Mouse (Mus musculus) heart, postnatal 0 days (tissue): ENCODE data around the gene Myo16. TPM values are rescaled to one million over a fixed set of nuclear protein-coding genes. Genes with fewer than 3 reads are reported as not detected.
A peak's percentile ranks its signal among the peaks of the same experiment; 100 is the strongest.

Experiments used
- ATAC-seq: fragments of 200-750 bp; cut with Nextera tagmentation; 2 replicates; pipeline ENCODE4 v1.8.0; 2017; ENCODE audit warnings: low read depth, moderate number of reproducible peaks, moderate library complexity; ENCODE audit not compliant: insufficient read depth
- DNase-seq: peaks from one replicate; pipeline ENCODE4 v3.0.0-alpha.2; 2016; ENCODE audit warnings: low spot score
- H3K27ac ChIP-seq: fragments of 300-500 bp; sonication (generic); 2 replicates; pipeline ENCODE4 v1.5.1; 2014; ENCODE audit warnings: low read depth, mild to moderate bottlenecking
- H3K27me3 ChIP-seq: fragments of 300-500 bp; sonication (generic); 2 replicates; pipeline ENCODE4 v1.6.1; 2014; ENCODE audit warnings: low read length, mixed read lengths; ENCODE audit not compliant: control insufficient read depth, insufficient read depth
- H3K36me3 ChIP-seq: fragments of 300-500 bp; sonication (generic); replicated peaks from 2 replicates; pipeline ENCODE4 v1.6.1; 2014; ENCODE audit warnings: low read length, mixed read lengths; ENCODE audit not compliant: control insufficient read depth, insufficient read depth
- H3K4me1 ChIP-seq: fragments of 300-500 bp; sonication (generic); 2 replicates; pipeline ENCODE4 v1.6.1; 2014; ENCODE audit warnings: antibody characterized with exemption; ENCODE audit not compliant: control insufficient read depth, insufficient read depth
- H3K4me2 ChIP-seq: fragments of 300-500 bp; sonication (generic); 2 replicates; pipeline ENCODE4 v1.6.1; 2014; ENCODE audit warnings: low read depth, mild to moderate bottlenecking, low read length, moderate library complexity
- H3K4me3 ChIP-seq: fragments of 300-500 bp; sonication (generic); 2 replicates; pipeline ENCODE4 v1.5.1; 2014; ENCODE audit warnings: low read depth, low read length
- H3K9ac ChIP-seq: fragments of 300-500 bp; sonication (generic); replicated peaks from 2 replicates; pipeline ENCODE4 v1.6.1; 2014; ENCODE audit warnings: low read depth, low read length, mixed read lengths
- H3K9me3 ChIP-seq: fragments of 300-500 bp; sonication (generic); replicated peaks from 2 replicates; pipeline ENCODE4 v1.6.1; 2016; ENCODE audit warnings: low read length; ENCODE audit not compliant: control insufficient read depth
- CTCF ChIP-seq: IDR thresholded peaks from 2 replicates; pipeline ENCODE4 v1.5.1; 2016; ENCODE audit warnings: antibody characterized with exemption, control low read depth, low read depth
- EP300 ChIP-seq: IDR thresholded peaks from 2 replicates; pipeline ENCODE4 v1.6.1; 2016; ENCODE audit warnings: antibody characterized with exemption, low read depth
- WGBS: fragments of 180-500 bp; shearing (Covaris S2); extraction: QIAGEN DNeasy Blood & Tissue Kit; methylation state at CpG from one replicate; pipeline ENCODE4 v1.1.7; 2014; 5-methylcytosine and 5-hydroxymethylcytosine counted together
- polyA plus RNA-seq: library from polyadenylated mRNA; unstranded; fragments of >200 nt; fragmentation: Nextera tagmentation; extraction: Ambion mirVana; gene quantifications from 2 replicates; pipeline ENCODE4 v1.2.1, GENCODE M21; 2015
- total RNA-seq: library from RNA; depleted of rRNA; stranded (reverse); fragments of >200 nt; gene quantifications from 2 replicates; pipeline ENCODE4 v1.2.3, GENCODE M21; 2014; ENCODE audit warnings: low replicate concordance

Gene Myo16
- total and polyA plus RNA-seq, 2 experiments from 2014 or later = not detected

- Histone ChIP-seq H3K4me3 (no peak overlapping the region), H3K9me3 (no peaks in the 10 kb centered on the region), H3K27ac (no peak overlapping the region), H3K27me3 (no peaks in the 10 kb centered on the region), H3K4me1 (no peaks in the 10 kb centered on the region), H3K9ac (no peak overlapping the region), H3K36me3 (no peaks in the 10 kb centered on the region), H3K4me2 (no peak overlapping the region)
- TF ChIP-seq CTCF (no peak), EP300 (no peak)
- ATAC-seq = no peak
- no peak for DNase-seq
- 63% methylated on average over 4 of the region's 4 CpGs for WGBS
Measured at GRCm38 (mm10) chr8:10270094-10270493, 116.4 kb downstream of the Myo16 start.

- no peaks in the 10 kb centered on the region for H3K9me3 ChIP-seq
- no peak overlapping the region for H3K27ac ChIP-seq
- H3K9ac ChIP-seq = no peak overlapping the region
- no peaks in the 10 kb centered on the region for H3K36me3 ChIP-seq
- no peak overlapping the region for H3K4me3 ChIP-seq
- TF ChIP-seq CTCF (no peak), EP300 (no peak)
- DNase-seq = no peak
- 46% methylated on average over 4 of the region's 4 CpGs for WGBS
- H3K4me2 ChIP-seq = no peak overlapping the region
- no peaks in the 10 kb centered on the region for H3K27me3 ChIP-seq
- ATAC-seq = no peak
- no peaks in the 10 kb centered on the region for H3K4me1 ChIP-seq
Measured at GRCm38 (mm10) chr8:10292600-10292999, 138.9 kb downstream of the Myo16 start.

- peak; percentile 38 for TF ChIP-seq CTCF
- TF ChIP-seq EP300 = no peak
- DNase-seq (no peak), ATAC-seq (no peak)
- no peaks in the 10 kb centered on the region for H3K36me3 ChIP-seq
- no peaks in the 10 kb centered on the region for H3K4me1 ChIP-seq
- no peak overlapping the region for H3K27ac ChIP-seq
- H3K27me3 ChIP-seq = no peaks in the 10 kb centered on the region
- 45% methylated on average over 3 of the region's 3 CpGs for WGBS
- no peaks in the 10 kb centered on the region for H3K9me3 ChIP-seq
- H3K9ac ChIP-seq = no peak overlapping the region
- no peak overlapping the region for H3K4me3 ChIP-seq
- no peak overlapping the region for H3K4me2 ChIP-seq
Measured at GRCm38 (mm10) chr8:10300797-10301196, 147.1 kb downstream of the Myo16 start.

- no peak for DNase-seq
- no peak for TF ChIP-seq EP300
- no peak for TF ChIP-seq CTCF
- Histone ChIP-seq H3K27me3 (no peaks in the 10 kb centered on the region), H3K9me3 (no peaks in the 10 kb centered on the region), H3K9ac (no peak overlapping the region), H3K4me3 (no peak overlapping the region), H3K4me2 (no peak overlapping the region), H3K27ac (no peak overlapping the region), H3K36me3 (no peaks in the 10 kb centered on the region), H3K4me1 (no peaks in the 10 kb centered on the region)
- no peak for ATAC-seq
- WGBS = 70% methylated on average over 4 of the region's 4 CpGs
Measured at GRCm38 (mm10) chr8:10303061-10303460, 149.3 kb downstream of the Myo16 start.

GRCm38 (mm10) chr8:10303992-10304391 lies 150.3 kb downstream of the Myo16 start:
- WGBS = 74% methylated on average over 3 of the region's 3 CpGs
- no peak for ATAC-seq

GRCm38 (mm10) chr8:10304721-10305120 lies 151.0 kb downstream of the Myo16 start:
- H3K9ac ChIP-seq = no peak overlapping the region
- H3K27me3 ChIP-seq = no peaks in the 10 kb centered on the region
- no peak overlapping the region for H3K4me2 ChIP-seq
- H3K4me1 ChIP-seq = no peaks in the 10 kb centered on the region
- no peaks in the 10 kb centered on the region for H3K9me3 ChIP-seq
- H3K27ac ChIP-seq = no peak overlapping the region
- H3K4me3 ChIP-seq = no peak overlapping the region
- no peak for ATAC-seq
- no peak for TF ChIP-seq EP300
- TF ChIP-seq CTCF = no peak
- no peaks in the 10 kb centered on the region for H3K36me3 ChIP-seq
- 76% methylated on average over 1 of the region's 1 CpGs for WGBS
- DNase-seq = no peak

More at GRCm38 (mm10) chr8:10303992-10304391, 150.3 kb downstream of the Myo16 start:
- TF ChIP-seq CTCF (no peak), EP300 (no peak)
- Histone ChIP-seq H3K4me3 (no peak overlapping the region), H3K9me3 (no peaks in the 10 kb centered on the region), H3K4me2 (no peak overlapping the region), H3K27me3 (no peaks in the 10 kb centered on the region), H3K36me3 (no peaks in the 10 kb centered on the region), H3K4me1 (no peaks in the 10 kb centered on the region), H3K9ac (no peak overlapping the region), H3K27ac (no peak overlapping the region)
- DNase-seq = no peak
